Mouse (Mus musculus) embryo, embryonic 10 days (tissue): ENCODE results near the gene Armc12.
A peak's percentile ranks its signal among the peaks of the same experiment; 100 is the strongest.
"Not testable (repeated sequence)": the region's sequence is repeated elsewhere in the genome, so short reads cannot be mapped to it uniquely, and the experiment has no call there.

Source experiments
- DNase-seq: peaks from one replicate; pipeline ENCODE4 v3.0.0-alpha.2; 2015; ENCODE audit warnings: low spot score

The Armc12 gene

DNA sequence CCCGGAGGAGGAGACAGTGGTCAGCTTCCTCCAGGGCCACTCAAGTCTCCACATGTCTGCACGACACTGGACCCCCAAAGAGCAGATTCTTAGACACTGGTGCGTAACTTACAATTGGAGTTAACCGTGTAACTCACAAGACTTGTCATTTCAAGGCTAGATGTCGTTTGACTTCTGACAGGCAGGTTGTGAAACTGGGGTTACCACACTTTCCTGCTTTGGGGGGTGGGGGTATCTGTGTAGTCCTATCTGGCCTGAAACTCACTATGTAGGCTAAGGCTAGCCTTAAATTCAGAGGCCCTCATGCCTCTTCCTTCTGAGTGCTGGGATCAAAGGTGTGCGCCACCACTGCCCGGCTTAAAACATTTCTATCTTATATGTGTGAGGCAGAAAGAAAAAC is 2.0 kb downstream of the Armc12 start:
- no peak for DNase-seq

DNA sequence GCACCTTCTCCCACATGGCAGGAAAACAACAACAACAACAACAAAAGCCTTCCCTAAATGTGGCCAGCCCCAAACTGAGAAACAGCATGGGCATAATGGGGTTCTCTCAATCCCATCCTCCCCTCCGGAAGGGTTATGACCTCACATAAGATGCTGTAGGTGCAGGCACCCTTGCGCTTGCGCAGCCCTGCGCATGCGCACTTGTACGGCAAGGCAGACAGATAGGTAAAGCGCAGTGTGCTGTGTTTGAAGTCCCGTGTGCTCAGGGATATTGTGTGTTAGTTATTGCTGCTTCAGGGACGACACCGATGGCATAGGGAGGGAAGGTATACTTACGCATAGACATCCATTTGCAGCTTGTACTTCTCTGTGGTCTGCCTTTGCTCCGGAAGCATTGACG is 2.7 kb downstream of the Armc12 start:
- DNase-seq = no peak

DNA sequence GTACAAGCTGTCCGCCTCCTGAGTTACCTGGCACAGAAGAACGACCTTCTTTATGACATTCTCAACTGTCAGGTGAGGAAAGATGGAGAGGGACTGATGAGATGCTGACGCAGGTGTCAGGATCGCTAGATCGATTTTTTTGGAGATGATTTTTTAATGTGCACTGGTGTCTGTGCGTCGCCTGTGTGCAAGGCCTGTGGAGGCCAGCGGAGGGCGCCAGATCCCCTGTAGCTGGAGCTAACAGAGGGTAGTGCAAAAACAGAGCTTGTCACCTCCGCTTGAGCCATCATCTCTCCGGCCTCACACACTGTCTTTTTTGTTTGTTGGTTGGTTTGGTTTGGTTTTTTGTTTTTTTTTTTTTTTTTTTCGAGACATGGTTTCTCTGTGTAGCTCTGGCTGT is 7.3 kb downstream of the Armc12 start:
- no peak for DNase-seq

DNA sequence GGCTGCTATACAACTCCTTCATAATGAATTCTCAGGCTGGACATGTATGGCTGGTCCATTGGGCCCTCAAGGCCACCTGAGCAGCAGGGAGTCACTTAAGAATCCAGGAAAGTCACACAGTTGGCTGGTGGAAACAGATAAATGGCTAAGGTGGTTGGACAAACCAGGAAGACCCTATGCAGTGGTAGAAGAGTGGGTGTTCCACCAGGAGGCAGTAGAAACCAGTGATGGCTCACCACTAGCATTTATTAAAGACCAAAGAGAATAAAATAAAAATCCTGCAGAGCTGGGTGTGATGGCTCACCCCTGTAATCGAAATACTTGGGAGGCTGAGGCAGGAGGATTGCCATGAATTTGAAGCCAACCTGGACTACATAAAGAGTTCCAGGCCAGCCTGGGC is 16.3 kb downstream of the Armc12 start:
- DNase-seq = no peak

DNA sequence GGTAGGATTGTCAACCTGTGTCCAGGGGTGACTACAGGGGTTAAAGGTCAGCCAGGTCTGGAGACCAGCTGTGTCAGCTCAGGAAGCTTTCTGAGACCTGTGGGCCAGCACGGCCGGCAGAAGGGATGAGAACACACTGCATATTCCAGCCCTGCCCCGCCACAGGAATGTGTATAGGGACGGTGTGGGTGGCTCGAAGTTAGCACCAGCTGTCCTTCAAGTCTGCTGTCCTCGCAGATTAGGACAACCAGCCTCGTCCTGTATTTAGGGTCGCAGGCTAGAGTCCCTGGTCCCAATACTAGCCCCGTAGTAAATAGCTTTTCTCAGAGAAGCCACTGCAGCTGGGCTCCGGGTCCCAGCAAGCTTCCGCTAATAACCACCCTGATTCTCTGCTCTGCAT is 17.9 kb downstream of the Armc12 start:
- no peak for DNase-seq

DNA sequence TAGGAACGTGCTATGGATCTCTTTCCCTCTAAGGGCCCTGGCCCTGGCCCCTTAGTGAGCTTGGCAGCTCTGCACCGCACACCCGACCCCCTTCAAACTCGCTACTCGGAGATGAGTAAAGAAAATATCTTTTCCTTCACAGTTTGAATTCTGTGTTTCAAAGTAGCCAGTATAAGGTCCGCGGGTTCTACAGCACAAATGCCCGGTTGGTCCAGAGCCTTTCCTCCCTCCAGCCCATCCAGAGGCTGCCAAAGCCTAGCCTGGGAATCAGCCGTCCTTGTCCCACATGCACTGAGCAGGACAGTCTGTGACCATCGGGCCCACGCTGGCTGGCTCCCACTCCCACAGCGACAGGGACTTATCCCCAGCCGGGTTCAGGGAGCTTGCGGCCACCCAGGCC is 18.5 kb downstream of the Armc12 start, which contains the start of gene Clpsl2:
Clpsl2 (plus strand) TSS at position 301 of the 400 bp plus-strand sequence.
- DNase-seq = no peak

DNA sequence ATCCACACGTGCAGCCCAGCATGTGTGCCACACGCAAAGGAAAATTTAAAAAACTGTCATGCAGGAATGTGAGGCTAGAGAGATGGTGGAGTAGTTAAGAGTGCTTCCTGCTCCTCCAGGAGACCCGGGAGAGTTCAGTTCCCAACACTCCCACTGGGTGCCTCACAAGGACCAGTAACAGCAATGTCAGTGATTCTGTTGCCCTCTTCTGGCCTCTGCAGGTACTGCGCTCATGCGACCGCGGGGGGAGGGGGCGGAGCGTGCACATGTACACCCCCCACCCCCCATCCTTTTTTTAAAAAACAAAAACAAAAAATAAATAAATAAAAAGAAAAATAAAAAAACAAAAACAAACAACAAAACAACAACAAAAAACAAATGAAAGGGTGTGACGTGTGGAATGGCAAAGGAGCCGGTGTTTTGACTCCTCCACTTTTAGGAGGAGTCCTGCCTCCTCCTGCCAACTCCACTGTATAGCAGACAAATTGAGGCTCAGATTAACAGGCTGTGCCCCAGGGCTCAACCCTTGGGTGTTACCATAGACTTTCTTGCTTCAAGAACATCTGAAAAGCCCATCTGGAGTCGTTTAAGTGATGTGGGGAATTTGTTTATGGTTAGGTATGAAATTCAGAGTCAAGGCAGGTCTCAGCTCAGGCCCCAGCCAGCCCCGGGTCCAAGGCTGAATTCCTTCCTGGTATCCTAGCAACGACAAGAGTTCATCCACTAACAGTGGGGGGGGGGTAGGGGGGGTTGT is 22.6 kb downstream of the Armc12 start:
- DNase-seq = peak; percentile 68

DNA sequence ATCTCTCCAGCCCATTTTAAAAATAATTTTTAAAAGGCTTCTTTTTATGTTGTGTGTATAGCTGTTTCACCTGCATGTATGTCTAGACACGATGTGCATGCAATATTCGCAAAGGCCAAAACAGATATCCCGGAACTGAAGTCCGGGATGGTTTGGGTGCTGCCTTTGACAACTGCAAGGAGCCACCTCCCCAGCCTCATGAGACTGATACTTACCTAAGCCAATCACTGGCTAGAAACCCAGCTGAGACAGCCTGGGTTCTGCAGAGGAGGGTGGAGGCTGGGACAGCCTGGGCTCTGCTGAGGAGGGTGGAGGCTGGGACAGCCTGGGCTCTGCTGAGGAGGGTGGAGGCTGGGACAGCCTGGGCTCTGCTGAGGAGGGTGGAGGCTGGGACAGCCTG is 23.4 kb downstream of the Armc12 start:
- not testable (repeated sequence) for DNase-seq

DNA sequence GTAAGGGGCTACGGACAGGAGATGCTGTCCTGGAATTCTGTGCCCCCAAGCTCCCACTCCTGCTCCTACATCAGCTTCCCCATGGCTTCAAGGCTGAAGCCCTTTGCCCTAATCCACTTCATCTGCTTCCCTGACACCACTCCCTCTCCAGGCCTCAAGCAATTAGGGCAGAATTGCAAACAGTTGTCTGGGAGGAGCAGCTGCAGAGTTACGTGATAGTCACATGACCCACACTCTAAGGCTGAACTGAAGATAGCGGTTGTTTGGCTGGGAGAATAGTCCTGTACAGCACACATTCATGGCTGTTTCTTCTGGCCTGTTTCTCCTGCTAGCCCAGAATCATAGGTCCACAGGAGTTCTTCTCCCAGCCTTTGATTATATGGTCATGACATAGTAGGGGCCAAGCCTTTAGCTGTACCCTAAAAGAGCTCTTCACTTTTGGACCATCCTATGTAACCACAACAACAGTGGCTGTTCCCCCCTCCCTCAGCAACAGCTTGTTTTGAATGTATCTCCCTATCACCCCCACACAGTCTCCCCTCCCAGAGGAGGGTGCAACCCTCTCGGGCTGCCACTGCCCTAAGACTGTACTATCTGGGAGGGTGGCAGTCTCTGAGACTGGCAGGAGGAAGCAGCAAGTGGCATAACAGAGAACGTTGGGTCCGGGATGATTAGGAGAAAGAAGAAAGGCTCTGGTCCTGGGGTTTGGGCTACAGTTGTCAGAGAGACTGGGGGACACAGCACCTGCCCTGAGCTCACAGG is 26.2 kb downstream of the Armc12 start:
- peak; percentile 55 for DNase-seq

DNA sequence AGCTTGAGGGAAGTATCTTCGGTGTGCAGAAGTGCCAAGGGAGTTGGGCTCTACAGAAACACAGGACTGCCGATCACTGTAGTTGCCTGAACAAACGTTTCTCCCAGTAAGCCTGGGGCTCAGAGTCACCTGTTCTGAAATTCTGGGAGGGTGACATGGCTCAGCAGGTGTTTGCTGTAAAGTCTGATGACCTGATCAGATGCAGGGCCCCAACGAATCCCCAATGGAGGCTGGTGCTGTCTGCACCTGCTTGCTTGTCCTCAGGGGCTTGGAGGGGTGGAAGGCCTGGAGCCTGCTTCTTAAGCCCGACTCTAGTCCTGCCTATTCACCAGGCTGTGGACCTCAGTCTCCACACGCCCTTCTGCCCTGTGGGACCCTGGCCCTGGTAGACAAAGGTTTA is 27.2 kb downstream of the Armc12 start:
- no peak for DNase-seq

DNA sequence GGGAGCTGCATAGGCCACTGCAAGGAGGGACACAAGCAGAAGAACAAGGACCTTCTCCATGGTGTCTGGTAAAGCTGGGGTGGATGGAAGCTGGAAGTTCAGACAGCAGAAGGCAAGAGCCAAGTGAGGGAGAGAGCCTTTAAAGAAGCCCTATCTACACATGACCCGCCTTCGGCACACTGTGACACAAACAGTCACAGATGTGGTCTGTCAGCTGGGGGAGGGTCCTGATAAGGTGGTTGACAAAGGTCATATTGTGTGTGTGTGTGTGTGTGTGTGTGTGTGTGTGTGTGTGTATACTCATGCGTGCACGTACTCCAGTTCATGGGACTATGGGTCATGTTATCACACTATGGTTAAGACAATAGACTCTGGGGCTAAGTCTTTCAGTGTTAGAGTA is 30.0 kb downstream of the Armc12 start, which contains the start of gene Clps:
Clps (minus strand) TSS at position 169 of the 400 bp plus-strand sequence.
- DNase-seq = no peak

DNA sequence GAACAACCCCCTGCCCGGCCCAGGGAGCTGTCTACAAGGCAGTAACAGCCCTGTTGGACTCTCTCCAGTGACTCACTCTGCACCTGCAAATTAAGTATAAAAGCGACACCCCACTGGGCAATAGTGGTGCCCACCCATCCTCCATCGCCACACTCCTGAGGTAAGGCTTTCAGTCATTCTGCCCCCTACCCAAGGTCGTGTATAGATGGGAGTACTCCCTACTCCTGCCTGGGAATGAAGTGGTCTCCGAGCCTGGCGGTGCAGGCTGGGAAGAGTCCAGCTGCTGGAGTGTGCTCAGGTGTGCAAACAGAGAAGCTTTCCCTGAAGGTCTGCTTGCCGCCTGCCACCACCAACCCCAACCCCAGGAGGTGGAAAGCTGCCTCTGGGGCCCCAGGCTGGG is 31.0 kb downstream of the Armc12 start:
- DNase-seq = no peak

DNA sequence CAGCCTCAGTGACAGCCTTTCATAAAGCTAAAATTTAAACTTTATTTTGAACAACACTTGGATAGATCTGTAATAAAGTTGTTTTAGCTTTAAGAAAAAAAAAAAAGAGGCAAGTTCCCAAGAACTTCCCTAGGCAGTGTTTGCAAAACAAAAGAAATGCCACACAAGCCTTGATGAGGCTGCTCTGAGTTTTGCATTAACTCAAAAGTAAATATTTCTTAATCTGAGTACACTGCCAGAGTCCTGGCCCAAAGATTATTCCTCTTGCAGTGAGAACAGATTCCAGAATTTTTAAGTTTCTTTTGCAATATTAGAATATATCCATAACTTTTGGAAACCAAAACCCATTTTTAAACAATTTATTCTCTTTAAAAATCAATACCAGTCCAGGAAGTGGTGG is 34.6 kb downstream of the Armc12 start:
- DNase-seq = no peak

DNA sequence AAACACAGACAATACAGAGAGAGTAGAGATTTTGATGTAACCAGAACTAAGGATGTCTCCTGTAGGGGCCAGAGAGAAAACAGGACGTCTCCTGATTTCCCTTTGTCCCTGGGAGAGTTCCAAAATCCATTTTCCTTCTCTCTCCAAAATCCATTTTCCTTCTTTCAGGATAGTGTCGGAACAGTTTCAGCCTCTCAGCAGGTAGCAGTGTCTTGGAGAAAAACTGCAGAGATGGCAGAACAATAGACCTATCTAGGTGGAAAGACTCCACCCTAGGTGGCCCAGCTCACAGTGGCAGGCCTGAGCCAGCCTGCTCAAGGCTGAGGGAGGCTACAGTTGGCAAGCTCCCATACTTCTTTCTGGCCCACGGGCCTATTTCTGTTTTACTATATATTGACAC is 36.9 kb downstream of the Armc12 start:
- DNase-seq = no peak

DNA sequence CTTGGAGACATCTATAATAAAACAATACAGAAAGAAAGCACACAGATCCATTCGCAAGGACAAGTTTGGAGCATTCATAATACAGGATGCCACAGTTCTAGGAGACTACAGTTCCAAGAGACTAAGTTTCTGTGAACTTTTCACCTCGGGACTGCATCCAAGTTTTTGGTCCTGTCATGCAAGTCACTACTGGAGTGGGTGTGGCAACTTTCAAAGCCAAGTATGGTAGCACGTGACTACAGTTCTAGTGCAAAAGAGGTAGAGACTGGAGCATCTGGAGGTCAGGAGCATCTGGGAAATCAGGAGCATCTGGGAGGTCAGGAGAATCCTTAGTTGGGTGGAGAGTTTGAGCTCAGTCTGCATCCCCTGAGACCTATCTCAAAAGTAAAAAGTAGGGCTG is 41.3 kb downstream of the Armc12 start:
- no peak for DNase-seq

DNA sequence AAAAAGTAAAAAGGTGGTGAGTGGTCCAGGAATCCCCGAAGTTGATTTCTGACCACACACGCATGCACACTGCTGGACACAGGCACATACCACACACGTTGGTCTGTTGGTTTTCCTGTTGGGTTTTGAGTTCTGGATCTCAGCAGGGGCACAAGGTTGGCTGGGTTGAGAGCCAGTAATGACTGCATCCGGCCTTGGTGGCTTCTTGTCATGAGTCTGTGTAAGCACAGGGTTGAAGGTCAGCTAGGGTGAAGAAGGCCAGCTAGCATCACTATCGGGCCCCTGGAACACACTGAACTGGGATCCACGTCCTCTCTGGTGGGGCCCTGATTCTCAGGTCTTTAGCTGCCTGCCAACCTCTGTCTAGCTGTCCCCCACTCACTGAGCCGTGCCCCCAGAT is 41.9 kb downstream of the Armc12 start:
- DNase-seq = no peak

DNA sequence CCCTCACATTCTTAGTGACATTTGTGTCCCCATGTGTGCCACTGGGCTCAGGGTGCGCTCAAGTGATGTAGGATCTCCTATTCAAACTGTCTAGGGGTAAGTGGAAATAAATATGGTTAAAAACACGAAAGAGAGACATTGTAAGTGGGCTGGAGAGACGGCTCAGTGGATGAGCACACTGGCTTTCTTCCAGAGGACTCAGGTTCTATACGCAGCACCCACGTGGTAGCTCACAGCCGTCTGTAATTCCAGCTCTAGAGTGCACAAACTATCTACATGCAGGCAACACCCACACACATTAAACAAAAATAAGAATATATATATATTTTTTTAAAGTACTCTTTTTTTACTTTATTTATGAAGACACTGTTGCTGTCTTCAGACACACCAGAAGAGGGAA is 42.3 kb downstream of the Armc12 start:
- DNase-seq = no peak

DNA sequence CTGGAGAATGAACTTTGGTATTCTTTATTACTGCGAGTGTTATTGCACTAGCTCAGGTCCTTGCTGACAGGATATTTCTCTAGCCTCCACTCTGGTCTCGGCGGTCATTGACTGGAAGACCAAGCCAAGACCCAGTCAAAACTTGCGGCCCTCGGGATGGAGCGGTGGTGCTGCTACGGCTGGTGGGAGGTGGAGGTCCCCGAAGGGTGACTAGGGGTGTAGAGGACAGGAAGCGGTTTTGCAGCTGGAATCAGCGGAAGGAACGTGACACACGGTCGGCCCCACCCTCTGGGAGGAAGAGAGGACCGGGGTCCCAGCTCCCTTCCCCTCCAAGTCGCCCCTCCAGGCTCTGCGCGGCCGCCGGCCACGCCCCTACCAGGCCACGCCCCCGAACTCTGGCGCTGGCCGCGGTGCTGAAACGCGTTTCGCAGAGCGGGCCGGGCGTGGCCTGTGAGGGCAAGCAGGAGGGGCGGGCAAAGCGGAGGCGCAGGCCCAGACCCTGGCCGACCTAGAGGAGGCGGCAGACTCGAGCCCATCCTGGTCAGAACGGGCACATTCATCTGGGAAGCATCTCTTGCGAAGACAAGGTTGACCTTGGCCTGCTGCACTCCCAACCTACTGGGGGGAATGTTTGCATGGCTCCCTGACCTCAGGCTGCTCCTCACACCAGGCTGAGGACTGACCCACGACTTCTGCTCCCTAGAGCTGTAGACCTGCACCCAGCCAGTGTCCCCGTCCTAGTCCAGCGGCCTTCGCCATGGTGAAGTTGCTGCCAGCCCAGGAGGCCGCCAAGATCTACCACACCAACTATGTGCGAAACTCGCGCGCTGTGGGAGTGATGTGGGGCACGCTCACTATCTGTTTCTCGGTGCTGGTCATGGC is 44.9 kb downstream of the Armc12 start, which contains the start of gene Lhfpl5:
Lhfpl5 (plus strand) TSS at position 398 of the 882 bp plus-strand sequence.
- DNase-seq = peak; percentile 87

DNA sequence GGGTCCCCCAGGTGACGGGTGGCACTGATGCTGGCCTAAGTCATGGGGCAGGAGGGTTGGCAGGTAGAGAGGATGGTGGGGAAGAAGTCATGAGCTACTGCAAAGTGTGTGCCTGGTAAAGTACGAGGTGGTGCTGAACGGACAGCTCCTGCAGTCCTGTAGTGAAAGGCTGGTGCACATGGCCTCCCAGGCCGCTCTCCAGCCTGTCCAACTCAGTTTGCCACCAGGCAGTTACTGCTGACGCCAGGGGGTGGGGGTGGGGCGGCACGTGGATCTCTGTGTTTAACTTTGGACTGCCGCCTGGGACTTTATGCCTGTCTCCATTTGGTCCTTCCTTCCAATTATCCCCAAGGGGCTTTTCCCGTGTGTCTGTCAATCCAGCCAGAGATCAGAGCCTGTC is 49.8 kb downstream of the Armc12 start:
- DNase-seq = peak; percentile 93

DNA sequence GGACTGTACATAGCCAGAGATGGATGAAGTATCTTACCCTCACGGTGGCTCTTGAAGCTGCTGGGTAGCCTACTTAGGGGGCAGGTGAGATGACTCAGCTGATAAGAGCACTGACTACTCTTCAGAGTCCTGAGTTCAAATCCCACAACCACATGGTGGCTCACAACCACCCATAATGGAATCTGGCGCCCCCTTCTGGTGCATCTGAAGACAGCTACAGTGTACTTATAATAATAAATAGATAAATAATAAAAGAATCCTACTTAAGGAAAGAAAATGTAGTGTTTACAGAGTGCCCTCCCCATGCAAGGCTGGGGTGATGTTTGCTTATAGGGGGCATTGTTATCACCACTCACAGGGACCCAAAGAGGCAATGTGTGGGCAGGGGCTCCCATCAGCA is 50.5 kb downstream of the Armc12 start:
- no peak for DNase-seq

DNA sequence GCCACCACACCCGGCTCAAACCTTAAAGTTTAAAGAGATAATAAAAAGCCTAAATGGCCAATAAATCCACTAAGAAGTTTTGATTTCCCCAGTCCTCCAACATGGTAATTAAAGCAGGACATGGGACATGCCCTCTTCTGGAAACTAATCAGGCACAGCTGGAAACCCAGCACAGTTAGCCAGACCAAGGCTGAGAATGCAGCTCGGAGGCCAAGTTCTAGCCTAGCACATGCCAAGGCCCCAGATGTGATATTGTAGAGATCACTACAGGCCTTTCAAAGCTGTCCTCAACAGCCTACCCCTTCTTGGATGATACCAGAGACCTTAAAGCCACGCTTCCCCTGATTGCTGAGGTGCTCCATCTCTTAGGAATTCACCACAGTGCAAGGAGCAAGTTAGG is 55.9 kb downstream of the Armc12 start:
- DNase-seq = no peak

DNA sequence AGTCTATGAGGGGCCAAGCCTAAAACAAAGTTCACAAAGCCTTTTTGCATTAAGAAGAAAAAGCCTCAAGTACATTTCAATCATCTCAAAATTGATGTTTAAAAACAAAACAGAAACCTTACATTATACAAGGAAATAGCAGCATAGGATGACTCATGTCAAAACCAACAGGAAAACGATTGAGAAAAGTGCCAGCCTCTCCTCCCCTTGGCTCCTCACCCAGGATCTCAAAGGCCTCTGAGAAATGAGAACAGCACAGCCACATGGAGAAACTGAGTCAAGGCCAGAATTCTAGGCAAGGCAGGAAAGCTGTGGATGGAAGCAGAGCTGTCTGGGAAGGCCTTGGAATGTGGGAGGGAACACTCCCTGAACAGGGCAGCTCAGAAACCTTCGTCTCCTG is 58.0 kb downstream of the Armc12 start:
- DNase-seq = no peak
